Mouse (Mus musculus): Measurements from ENCODE around the gene Ikzf5. TPM values are rescaled to one million over a fixed set of nuclear protein-coding genes. Genes with fewer than 3 reads are reported as not detected.

Gene Ikzf5
- 8.7 and 12.0 TPM in 2 replicates for polyA plus RNA-seq (2012)

DNA sequence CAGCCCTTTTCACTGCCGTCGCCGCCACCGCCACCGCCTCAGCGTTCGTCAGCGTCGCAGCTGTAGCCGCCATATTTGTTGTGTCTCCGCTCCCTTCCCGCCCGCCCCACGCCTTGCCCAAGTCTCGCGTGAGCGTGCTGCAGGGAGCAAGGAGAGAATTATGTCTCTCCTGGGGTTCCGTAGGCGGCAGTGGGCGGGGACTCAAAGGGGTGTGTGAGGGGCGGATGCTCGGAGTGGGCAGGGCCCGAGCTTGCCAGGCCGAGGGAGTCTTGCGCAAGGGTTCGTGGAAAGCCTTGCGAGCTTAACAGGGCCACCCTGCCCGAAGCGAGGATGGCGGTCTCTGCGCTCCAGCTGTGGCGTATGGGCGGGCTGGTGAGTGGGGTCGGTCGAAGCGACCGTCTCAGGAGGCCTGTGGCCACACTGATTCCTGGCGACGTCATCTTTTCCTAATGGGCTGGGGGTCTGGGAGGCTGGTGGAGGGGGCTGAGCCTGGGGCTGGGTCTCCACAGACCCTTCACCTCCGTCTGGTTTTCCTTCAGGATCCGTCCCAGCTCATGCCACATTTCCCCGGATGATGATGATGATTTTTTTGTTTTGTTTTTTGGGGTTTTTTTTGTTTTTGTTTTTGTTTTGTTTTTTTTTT lies at the start of gene Ikzf5, which contains the start of gene Acadsb:
Ikzf5 (minus strand) TSS at position 106 of the 643 bp plus-strand sequence.
Acadsb (plus strand) TSS at position 186 of the 643 bp plus-strand sequence.

DNA sequence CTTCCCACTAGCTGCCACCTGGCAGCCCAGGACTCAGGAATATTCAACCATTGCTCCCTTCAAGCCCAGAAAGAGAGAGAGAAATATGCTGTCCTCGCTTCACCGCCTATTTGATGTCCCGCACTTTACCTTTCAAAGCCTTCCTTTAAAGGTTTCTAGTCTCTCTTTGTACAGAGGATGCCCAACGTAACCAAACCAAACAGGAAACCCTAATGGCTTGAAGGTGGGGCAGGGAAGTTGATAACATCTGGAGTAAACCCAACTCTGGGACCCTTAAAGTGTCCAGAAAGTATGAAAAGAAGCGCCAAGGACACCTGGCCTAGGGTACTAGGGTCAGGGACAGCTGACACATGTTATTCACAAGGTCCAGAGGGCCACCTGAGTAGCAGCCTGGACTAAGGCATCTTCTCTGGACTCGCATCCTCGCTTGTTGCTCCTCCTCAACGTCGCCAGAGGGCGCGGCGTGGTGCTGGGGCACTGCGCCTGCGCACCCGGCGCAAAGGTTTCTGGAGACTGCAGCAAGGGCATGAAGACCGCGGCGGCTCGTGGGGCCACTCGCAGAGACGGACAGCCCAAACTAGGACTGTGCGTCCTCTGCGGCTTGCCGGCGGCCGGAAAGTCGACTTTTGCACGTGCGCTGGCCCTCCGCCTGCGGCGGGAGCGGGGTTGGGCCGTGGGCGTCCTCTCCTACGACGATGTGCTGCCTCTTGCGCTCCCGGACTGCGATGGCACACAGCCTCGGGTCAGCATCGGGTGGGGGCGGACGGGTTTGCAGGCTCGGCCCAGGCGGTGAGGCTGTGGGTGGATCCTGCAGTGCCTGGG lies 39.5 kb downstream of the Ikzf5 start, which contains the start of gene Pstk:
Pstk (plus strand) TSS at position 494 of the 822 bp plus-strand sequence.

DNA sequence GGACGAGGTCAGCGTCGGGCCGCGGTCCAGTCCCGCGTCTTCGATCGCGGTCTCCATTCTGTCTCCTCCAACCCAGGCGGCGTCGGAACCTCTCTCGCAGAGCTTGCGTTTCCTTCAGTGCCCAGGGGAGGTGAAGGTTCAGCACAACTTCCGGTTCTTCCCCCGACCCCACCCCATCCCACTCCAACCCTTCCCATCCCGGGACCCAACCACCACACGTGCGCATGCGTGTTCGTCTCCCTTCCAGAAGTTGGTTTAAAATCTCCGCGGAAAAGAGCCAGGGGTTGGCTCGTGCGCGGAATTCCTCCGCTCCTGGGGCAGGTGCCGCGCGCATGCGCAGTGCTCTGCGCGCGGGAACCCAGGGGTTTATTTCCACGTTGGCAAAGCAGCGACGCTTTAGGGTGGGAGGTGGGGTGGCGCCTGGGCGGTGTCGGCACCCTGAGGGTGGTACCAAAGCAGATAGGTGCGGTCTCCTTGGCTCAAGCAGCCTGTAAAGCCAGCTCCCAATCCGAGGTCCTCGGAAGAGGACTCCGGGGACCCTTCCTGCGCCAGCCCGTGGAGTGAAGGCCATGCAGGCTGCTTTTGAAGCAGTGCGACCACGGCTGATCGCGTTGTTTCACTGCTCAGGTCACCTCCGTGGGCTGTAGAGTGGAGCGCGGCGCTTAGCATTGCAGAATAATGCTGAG lies 47.6 kb downstream of the Ikzf5 start, which contains the start of gene 2310057M21Rik:
2310057M21Rik (minus strand) TSS at position 145 of the 686 bp plus-strand sequence.

Other genes starting within 250 kb of the Ikzf5 start
- gene 5430419D17Rik, start 236.1 kb downstream of the Ikzf5 start, polyA plus RNA-seq (2012), result not detected in 2 replicates
- gene Cuzd1, start 88.2 kb downstream of the Ikzf5 start, polyA plus RNA-seq (2012), result not detected in 2 replicates
- gene Fam24b, start 81.0 kb downstream of the Ikzf5 start, polyA plus RNA-seq (2012), result not detected in 2 replicates
- gene Fam24a, start 76.7 kb downstream of the Ikzf5 start, polyA plus RNA-seq (2012), result not detected in 2 replicates
- 14.5 and 21.7 TPM in 2 replicates for gene 2310057M21Rik, start 47.8 kb downstream of the Ikzf5 start, polyA plus RNA-seq (2012)
- 24.7 and 26.9 TPM in 2 replicates for gene Pstk, start 39.4 kb downstream of the Ikzf5 start, polyA plus RNA-seq (2012)
- 2.8 and 3.4 TPM in 2 replicates for gene Acadsb, start 80 bp upstream of the Ikzf5 start, polyA plus RNA-seq (2012)
- gene Hmx3, start 132.3 kb upstream of the Ikzf5 start, polyA plus RNA-seq (2012), result 0.03 and 0.04 TPM in 2 replicates
- 0.04 and 0.15 TPM in 2 replicates for gene Hmx2, start 138.3 kb upstream of the Ikzf5 start, polyA plus RNA-seq (2012)
- gene Bub3, start 149.7 kb upstream of the Ikzf5 start, polyA plus RNA-seq (2012), result 49.0 and 54.4 TPM in 2 replicates

All from megakaryocyte-erythroid progenitor cell, adult 5 weeks (primary cell).